Mouse (Mus musculus) regulatory T cell (primary cell): ENCODE measurements around the gene Lipc.

ENCODE experiments used
- in situ Hi-C: fragments of 300-600 bp; cut with MboI, MseI; formaldehyde crosslinking; loops from one replicate; pipeline ENCODE4 v1.15.1; 2025; ENCODE audit warnings: high pct_unique_total_duplicates

The Lipc gene

DNA sequence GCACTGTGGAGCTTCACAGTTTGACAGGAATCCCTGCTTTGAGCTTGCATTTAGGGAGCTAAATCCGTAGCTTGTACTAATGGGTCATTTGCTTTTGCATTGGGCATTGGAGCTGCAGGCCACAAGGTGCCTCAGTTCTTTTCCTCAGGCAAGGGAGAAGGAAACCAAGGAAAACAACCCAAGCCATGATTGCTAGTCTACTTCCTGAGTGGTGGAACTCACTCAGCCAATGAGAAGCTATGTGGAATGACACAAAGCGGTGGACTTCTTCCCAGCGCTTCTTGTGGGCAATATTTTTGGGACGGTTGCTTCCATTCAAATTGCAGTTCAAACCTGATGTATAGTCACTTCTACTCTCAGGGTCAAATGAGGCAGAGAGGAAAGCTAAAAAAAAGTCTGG is at the start of gene Lipc:
Gene Lipc (minus strand): TSS at position 101 of the 400 bp plus-strand sequence.
- in situ Hi-C loops: no loop called here

DNA sequence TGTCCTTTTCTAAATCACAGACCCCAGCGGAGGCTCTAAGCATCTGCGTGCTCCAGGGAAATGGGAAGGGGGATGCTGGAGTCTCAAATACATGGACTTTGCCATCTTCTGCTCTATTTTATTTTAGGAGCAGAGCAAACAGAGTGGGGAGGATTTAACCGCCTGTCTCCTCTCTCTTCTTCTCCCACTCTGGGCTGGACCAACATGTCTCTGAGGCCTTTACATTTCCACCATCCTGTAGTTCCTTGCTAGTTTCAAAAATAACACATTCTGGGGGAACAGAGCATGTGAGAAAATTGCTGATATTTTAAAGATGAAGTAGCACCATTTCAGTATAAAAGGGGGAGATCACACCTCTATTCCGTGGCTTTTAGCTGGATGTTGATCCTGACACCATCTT is 47.1 kb upstream of the Lipc start:
- in situ Hi-C loops: no loop called here

DNA sequence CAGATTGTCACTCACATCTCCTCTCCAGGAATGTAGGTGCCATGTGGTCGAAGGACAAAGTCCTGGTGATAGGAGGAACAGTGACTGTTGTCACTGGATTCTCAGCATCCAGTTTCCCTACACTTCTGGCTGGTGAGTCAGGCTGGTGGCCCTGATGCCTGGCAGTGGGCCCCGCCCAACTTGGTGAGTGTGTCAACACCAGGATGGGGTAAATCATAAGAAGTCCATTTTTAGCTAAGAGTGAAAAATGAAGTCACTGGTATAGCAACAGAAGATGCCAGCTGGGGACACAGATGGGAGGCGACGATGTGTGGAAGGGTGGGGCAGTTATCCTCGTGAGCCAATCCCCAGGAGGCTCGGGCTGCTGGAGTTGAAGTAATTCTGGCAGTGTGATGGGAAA is 46.7 kb upstream of the Lipc start:
- in situ Hi-C loops: no loop called here

DNA sequence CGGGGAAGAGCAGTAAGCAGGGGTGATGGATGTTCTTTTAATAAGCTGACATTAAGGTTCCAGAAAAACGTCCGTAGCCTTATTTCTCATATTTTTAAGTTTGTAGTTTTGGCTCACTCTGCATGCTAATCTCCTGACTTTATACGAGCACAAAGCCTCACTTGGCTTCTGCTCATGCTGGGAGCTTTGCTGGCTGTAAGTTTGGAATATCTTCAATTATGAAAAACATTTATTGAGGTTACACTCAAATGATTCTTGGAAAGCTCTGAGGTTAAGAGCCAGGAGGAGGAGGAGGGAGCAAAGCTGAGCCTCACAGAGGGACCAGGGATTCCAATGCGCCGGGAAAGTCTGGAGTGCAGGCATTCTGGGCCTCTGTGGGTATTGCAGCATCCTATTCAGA is 41.3 kb upstream of the Lipc start:
- in situ Hi-C loops: no loop called here

DNA sequence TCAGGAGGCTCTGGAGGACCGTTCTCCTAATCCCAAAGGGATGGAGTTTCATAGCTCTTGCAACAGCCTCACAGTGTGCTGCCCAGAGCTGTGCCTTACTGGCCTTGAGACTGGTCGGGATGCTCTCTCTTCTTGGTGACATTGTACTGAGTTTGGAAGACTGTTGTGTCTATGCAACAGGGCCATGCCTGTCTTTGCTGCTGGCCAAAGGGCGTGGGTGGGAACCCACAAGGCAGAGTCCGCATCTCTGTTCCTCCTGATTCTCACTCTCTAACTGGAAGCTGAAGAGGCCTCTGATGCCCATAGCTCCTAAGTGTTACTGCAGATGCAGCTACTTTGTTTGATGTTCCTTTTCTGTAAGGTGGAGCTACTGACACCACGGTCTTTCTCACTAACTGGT is 39.4 kb upstream of the Lipc start:
- in situ Hi-C loops: no loop called here

DNA sequence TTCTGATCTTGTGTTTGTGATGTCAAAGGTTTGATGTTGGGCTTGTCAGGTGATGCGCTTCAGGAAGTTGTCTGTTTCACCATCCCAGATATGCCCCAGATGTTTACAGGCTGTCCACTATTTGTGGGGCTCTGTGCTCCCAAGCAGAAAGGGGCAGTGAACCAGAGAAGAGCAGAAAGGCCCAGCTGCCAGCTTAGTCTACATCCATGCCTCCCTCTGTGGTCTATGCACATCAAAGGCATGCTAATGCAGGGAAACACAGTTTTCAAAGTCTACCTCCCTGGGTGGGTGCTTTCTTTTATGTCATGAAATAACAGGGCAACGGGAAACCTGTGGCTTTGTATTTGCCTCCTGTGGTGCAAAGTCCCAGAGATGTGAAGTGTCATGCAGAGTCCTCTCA is 35.2 kb upstream of the Lipc start:
- in situ Hi-C loops: no loop called here

DNA sequence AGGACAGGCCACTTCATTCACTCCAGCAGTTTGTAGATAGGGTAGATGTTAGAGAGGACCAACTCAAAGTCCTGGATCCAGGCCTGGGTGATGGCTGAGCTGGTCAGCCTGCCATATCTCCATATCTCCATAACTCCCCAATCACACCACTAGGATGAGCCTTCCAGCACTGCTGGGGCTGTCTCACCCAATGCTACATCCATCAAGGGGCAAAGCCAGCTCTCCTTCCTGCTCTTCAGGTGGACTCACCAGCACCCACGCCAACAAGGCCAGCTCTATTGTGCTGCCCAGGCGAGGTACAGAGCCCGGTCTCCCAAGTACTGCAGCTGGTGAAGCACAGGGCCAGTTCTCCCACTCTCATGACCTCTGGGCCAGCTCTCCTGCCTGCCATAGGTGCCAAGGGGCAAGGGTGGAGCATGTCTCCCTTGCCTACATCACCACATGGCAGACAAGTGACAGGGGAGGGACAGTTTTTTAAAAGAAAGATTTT is 31.0 kb upstream of the Lipc start:
- in situ Hi-C loops: no loop called here

DNA sequence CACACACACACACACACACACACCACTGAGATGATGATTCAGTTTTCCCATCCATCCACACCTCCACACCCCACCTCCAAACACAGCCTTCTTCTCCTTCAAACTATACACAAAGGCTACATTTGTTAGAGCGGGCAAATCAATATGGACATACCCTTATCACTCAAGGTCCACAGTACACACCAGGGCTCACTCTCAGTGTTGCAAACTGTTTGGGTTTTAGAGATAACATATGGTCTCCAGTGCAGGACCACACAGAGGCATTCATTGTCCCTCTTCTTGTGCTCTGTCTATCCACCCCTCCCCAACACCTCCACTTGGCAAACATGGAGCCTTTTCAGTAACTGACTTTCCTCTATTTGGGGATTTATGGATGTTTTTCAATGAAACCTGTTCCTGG is 29.7 kb upstream of the Lipc start:
- in situ Hi-C loops: no loop called here

DNA sequence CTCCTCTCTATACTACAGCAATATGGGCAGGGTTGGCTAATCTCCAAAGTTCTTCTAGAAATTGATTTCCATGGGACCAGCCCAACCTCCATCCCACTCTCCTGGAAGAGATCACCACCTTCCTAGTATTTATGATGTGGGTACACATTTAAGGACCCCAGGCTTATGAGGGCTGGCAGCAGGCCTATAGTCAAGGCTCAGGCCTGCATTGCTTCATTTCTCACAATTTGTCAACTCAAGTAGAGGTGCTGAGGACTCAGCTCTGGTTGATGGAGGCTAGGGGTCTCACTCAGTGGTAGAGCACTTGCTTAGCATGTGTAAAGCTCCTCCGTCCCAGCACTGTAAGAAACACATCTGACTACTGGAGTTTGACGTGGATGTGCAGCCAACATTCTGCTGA is 27.6 kb upstream of the Lipc start:
- in situ Hi-C loops: no loop called here

DNA sequence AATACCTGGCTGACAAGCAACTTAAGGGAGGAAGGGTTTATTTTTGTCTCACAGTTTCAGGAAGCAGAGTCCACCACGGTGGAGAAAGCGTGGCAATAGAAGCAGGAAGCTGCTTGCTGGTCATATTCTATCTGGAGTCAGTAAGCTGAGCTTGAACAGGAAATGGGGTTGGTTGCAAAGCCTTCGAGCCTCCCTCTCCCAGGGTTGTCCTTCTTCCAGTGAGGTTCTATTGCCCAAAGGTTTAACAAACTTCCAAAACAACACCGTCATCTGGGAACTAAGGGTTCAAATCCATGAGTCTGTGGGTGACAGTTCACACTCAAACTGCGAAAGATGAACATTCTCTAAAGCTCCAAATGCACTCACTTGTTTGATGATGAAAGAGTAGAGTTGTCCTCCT is 27.1 kb upstream of the Lipc start:
- in situ Hi-C loops: no loop called here

DNA sequence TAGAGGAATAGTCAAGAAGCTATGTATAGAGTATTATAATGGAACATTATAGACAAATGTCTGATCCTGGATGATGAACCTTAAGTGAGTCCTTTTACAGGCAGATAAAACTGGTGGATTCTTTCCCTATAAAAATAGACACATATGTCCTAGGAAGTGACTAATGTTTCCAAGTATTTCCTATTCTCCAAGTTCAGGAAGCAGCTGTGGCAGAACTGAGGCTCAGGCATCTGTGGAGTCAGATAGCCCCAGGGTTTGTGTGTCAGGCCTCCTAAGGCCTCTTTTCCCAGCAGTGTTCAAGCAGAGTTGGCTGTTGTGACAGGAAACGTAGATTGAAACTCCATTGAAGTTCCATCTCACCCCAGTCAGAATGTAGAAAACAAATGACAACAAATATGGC is 25.4 kb upstream of the Lipc start:
- in situ Hi-C loops: no loop called here

DNA sequence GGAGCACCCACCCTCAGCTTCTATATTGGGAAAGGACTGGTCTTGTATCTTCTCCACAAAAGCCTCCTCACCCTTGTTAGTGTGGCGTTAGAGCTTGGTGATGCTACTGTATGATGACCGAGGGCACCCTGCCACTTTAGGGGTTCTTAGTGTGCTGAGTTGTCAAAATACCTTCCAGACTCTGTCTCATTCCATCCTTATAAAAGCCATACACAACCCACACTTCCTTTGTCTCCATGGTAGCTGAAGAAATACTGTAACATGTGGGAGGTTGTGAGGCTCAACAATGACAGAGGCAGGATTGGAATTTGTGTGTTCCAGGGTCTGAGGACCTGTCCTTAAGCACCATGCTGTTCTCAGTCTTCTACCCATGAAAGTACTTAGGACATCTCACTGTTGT is 23.9 kb upstream of the Lipc start:
- in situ Hi-C loops: no loop called here

DNA sequence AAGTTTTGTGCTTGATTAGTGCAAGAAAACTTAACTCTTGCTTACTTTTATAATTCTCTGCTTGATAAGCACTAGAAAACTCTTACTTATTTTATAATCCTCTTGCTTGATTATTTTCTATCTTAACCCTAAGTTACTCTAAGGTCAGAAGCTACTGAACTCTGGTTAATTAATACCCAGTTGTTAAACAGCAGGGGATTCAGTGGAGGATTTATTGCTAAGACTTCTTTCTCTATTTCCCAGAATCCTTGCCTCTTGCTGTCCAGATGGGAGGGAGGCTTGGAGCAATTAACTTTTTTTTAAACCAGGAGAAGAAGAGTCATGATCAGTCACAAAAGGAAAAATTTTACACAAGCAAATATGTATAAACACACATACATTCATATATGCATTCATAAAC is 21.3 kb upstream of the Lipc start:
- in situ Hi-C loops: no loop called here

DNA sequence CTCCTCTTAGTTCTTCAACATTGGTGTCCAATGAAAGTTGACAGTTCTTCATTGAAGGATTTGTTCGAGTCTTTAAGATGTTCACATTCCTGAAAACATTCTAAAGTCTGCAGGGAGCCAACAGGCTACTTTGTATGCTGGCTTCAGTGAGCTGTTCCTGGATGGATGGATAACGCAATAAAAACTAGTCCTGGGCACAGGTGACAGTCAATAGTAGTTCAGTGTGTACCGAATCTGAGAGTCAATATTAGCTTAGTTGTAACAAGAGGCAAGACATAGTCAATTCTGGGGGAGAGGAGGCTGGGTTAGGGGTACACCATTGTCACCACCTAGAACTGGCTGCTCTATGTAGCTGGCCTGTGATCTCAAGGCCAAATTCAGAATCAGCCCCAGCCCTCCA is 17.2 kb upstream of the Lipc start:
- in situ Hi-C loops: loop anchor here (10.0 kb wide), 1 partner anchor 1544 kb away; no protein-coding TSS in a partner anchor

DNA sequence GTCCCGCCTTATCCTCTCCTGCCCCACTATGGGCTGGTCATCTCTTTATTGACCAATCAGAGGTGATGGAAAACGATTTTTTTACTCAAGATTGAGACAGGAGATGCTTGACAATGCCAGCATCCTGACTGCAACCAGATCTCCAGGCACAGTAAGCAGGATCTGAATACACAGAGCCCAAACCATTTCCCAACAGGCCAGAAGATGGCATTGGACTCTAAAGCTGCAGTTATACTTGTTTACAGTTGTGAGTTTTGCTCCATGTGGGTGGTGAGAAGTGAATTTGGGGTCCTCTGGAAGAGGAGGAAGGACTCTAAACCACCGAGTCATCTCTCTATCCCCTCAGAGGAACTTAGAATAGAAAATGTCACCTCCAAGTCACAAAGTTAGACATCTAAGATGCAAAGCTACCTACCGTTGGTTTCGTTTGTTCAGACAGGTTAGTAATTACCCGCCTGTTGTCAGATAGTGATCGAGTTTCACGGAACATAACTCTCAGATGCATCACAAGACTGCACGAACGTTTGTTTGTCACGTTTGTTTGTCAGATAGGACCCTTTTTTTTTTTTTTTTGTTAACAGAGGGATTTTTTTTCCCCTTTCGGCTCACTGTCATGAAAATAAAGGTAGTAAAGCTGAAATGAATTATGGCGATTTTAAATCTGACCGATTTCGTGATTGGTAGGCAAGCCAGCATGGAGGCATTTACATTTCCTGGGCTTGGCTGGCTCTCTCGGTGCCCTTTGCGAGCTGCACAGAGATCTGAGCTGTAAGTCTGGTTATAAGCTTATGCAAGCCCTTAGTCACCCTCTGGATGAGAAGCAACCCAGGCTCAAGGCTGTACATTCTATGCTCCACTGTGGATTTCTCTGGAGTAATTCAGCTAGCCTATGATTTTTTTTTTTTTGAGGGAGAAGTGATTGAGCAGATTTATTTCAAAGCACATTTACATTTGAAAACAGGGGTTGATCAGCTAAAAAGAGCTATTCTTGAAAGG is 14.3 kb upstream of the Lipc start:
- in situ Hi-C loops: loop anchor here (10.0 kb wide), 1 partner anchor 1541 kb away; no protein-coding TSS in a partner anchor

DNA sequence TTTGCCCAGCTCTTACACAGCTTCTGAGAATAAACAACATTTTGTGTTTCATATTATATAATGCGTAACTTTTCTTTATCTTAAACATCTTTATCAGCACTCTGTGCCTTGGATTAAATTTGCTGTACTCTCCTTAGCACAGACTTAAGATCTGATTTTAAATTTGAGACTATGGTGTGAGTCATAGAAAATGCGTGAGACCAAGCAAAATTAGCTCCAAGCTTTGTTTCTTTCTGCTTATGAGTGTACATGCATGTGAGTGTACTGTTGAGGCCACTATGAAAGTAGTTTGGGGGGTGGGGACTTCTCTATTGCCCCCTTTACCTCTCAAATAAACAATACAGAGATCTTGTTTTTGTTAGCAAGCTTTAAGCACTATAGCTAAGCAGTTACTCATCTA is 13.4 kb upstream of the Lipc start:
- in situ Hi-C loops: loop anchor here (10.0 kb wide), 1 partner anchor 1541 kb away; no protein-coding TSS in a partner anchor

DNA sequence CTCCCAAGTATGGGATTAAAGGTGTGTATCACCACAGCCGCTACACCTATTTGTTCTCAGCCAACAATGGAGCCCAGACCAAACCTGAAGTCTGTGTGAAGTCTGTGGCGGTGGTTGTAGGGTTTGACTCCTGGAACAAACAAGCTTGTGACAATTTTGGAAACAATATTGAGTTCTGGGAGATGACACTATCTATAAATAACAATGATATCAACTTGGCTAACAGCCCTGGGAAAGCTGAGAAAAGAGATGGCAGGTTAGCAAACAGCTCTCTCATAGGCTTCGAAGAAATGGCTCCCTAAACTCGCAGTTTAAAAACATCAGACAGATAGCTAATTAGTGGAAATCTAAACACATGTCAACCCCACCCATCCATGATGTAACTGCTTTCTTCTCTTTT is 13.0 kb upstream of the Lipc start:
- in situ Hi-C loops: loop anchor here (10.0 kb wide), 1 partner anchor 1540 kb away; no protein-coding TSS in a partner anchor

DNA sequence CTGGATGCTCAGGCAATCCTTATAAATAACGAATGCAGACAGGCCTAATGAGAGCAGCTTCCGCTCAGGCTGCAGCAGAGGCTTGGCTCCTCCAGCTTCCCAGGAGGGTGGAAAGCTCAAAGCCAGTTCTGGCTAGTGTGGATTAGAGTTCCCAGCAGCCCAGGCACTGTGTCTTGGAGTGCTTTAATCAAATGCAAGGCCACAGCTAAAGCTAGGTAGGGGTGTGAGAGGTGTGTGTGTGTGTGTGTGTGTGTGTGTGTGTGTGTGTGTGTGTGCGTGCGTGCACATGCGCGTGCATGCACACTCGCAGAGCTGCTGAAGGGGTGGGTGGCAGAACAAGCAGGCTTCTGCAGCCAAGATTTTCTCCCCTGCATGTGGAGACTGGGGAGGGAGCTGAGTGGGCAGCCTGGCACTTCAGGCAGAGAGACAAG is 11.4 kb upstream of the Lipc start:
- in situ Hi-C loops: loop anchor here (10.0 kb wide), 1 partner anchor 1539 kb away; no protein-coding TSS in a partner anchor

DNA sequence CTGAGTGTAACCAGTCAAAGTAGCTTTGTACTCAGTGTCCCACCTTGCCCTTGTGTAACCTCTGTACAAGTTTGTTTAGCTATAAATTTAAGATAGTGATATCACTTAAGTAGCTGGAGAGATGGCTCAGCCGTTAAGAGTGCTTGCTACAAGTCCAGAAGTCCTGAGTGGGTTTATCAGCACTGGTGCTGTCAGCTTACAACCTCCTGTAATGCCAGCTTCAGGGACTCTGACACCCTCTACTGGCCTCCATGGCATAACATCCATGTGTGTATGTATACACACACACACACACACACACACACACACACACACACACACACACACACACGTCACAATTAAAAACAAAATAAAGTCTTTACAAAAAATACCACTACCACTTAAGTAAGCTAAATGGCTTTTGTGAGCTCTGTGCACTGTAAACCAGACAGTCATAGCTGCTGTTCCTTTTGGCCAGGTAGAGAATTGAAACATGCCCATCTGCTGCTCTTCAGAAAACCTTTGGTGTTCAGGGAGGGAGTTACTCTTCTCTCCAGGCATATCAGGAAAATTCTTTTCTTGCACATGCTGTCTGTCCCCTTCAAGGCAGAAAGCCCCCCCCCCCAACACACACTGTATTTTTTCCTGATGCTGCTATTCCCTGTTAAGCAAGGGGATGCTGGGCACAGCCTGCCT is 10.9 kb upstream of the Lipc start:
- in situ Hi-C loops: loop anchor here (10.0 kb wide), 1 partner anchor 1538 kb away; no protein-coding TSS in a partner anchor

DNA sequence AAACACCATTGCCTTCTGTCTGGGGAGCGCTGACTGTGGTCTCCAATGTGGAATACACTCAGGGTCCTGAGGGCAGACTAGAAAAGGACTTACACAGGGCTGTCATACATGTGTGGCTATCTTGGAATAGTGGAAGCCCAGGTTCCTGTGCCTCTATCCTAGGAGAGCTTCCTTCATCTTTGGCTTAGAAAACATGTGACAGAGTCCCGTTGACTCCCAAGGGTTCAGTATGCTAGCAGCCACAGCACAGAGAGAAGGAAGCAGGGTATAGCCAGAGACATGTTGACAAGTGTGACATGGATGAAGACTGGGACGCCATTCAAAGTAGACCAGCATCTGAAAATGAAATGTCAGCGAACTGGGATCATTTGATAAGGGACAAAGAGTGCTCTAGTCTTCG is 8.3 kb upstream of the Lipc start:
- in situ Hi-C loops: loop anchor here (10.0 kb wide), 1 partner anchor 1536 kb away; no protein-coding TSS in a partner anchor

DNA sequence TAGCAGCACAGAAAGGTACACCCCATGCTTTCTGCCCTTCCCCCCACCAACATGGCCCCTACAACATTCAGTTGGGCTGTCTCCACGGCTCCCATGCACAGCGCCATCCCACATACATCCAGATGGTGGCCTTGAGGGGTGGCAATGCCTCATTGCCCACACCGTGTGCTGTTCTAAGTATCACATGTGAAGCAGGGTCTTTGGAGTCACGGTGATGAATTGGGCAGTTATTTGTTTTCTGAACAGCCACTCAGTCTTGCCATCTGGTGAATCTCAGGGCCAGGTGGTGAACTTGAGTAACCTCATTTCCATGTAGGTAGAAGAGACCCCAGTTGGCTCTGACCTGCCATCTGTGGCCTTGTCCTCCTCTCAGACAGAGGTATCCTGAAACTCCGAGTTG is 7.8 kb upstream of the Lipc start:
- in situ Hi-C loops: loop anchor here (10.0 kb wide), 1 partner anchor 1535 kb away; no protein-coding TSS in a partner anchor

DNA sequence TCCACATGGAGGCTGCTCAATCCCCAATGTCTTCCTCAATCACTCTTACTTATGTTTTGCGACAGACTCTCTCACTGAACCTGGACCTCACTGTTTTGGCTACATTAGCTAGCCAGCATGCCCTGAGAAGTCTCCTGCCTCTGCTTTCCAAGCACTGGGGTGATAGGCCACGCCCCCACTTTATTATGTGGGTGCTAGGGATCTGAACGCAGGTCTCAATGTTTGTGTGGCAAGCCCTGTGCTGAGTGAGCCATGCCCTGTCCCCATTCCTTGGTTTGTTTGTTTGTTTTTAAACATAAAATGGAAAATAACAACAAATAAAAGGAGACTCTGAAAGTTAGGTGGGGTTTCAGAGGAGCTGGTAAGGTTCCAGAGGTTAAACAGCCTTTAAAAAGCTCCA is 7.4 kb upstream of the Lipc start:
- in situ Hi-C loops: no loop called here
